Mouse (Mus musculus) heart, embryonic 13.5 days (tissue): Measurements from ENCODE around the gene Pdia5. TPM values are rescaled to one million over a fixed set of nuclear protein-coding genes. Genes with fewer than 3 reads are reported as not detected.

Experiments
- ATAC-seq: fragments of 200-750 bp; cut with Nextera tagmentation; 2 replicates; pipeline ENCODE4 v1.8.0; 2017; ENCODE audit warnings: moderate TSS enrichment; ENCODE audit not compliant: insufficient number of reproducible peaks, low FRiP score, low TSS enrichment; ENCODE audit errors: extremely low read depth
- H3K27ac ChIP-seq: fragments of 300-500 bp; sonication (generic); replicated peaks from 2 replicates; pipeline ENCODE4 v1.5.1; 2015; ENCODE audit warnings: moderate library complexity, mild to moderate bottlenecking, inconsistent platforms
- H3K27me3 ChIP-seq: fragments of 300-500 bp; sonication (generic); replicated peaks from 2 replicates; pipeline ENCODE4 v1.6.1; 2015; ENCODE audit warnings: mild to moderate bottlenecking, inconsistent platforms
- H3K36me3 ChIP-seq: fragments of 300-500 bp; sonication (generic); 2 replicates; pipeline ENCODE4 v1.6.1; 2015; ENCODE audit warnings: mild to moderate bottlenecking, inconsistent platforms
- H3K4me1 ChIP-seq: fragments of 300-500 bp; sonication (generic); 2 replicates; pipeline ENCODE4 v1.6.1; 2015; ENCODE audit warnings: inconsistent platforms
- H3K4me2 ChIP-seq: fragments of 300-500 bp; sonication (generic); 2 replicates; pipeline ENCODE4 v1.6.1; 2015; ENCODE audit warnings: inconsistent platforms, mild to moderate bottlenecking, moderate library complexity
- H3K4me3 ChIP-seq: fragments of 300-500 bp; sonication (generic); 2 replicates; pipeline ENCODE4 v1.5.1; 2015; ENCODE audit warnings: moderate library complexity, mild to moderate bottlenecking, inconsistent platforms
- H3K9ac ChIP-seq: fragments of 300-500 bp; sonication (generic); 2 replicates; pipeline ENCODE4 v1.6.1; 2015; ENCODE audit warnings: inconsistent platforms, mild to moderate bottlenecking, moderate library complexity
- H3K9me3 ChIP-seq: fragments of 300-500 bp; sonication (generic); 2 replicates; pipeline ENCODE4 v1.6.1; 2016; ENCODE audit warnings: inconsistent platforms
- WGBS: fragments of 180-500 bp; shearing (Covaris S2); methylation state at CpG from one replicate; pipeline ENCODE4 v1.1.7; 2015; ENCODE audit warnings: mixed read lengths; 5-methylcytosine and 5-hydroxymethylcytosine counted together
- polyA plus RNA-seq: library from polyadenylated mRNA; unstranded; fragments of >200 nt; fragmentation: Nextera tagmentation; extraction: Ambion mirVana; gene quantifications from 2 replicates; pipeline ENCODE4 v1.2.1, GENCODE M21; 2015

Gene Pdia5
- polyA plus RNA-seq, 1 experiment from 2014 or later, result 28.2 TPM

GRCm38 (mm10) chr16:35431608-35432007 lies 59.1 kb downstream of the Pdia5 start:
- ATAC-seq, result no peak
- Histone ChIP-seq H3K27ac (no peak overlapping the region), H3K4me2 (no peak overlapping the region), H3K27me3 (no peaks in the 10 kb centered on the region), H3K4me3 (no peak overlapping the region), H3K36me3 (peaks cover 39% of the 10 kb centered on the region), H3K4me1 (peaks cover 10% of the 10 kb centered on the region; the same call in 1 of the 2 replicates), H3K9me3 (0 out of 2 replicates have a peak, but pooled peaks cover 5% of the 10 kb centered on the region), H3K9ac (0 out of 2 replicates have a peak overlapping the region, but pooled peaks have one; percentile 10)
- WGBS, result 75% methylated on average over 4 of the region's 4 CpGs

- ATAC-seq, result no peak
- H3K4me1 ChIP-seq, result no peaks in the 10 kb centered on the region
- H3K9me3 ChIP-seq, result no peaks in the 10 kb centered on the region
- H3K27ac ChIP-seq, result no peak overlapping the region
- H3K27me3 ChIP-seq, result no peaks in the 10 kb centered on the region
- H3K4me2 ChIP-seq, result no peak overlapping the region
- WGBS, result 83% methylated on average over 4 of the region's 4 CpGs
- peaks cover 24% of the 10 kb centered on the region; the same call in 1 of the 2 replicates for H3K36me3 ChIP-seq
- H3K9ac ChIP-seq, result no peak overlapping the region
- H3K4me3 ChIP-seq, result no peak overlapping the region
These were observed 65.7 kb downstream of the Pdia5 start for GRCm38 (mm10) chr16:35424926-35425325.

GRCm38 (mm10) chr16:35423250-35424139 lies 67.2 kb downstream of the Pdia5 start:
- WGBS, result 70% methylated on average over 18 of the region's 18 CpGs
- H3K9me3 ChIP-seq, result no peaks in the 10 kb centered on the region
- ATAC-seq, result no peak

GRCm38 (mm10) chr16:35422705-35423104 lies 68.0 kb downstream of the Pdia5 start:
- Histone ChIP-seq H3K27ac (no peak overlapping the region), H3K27me3 (no peaks in the 10 kb centered on the region), H3K9me3 (no peaks in the 10 kb centered on the region), H3K36me3 (peaks cover 13% of the 10 kb centered on the region; the same call in 1 of the 2 replicates), H3K9ac (no peak overlapping the region), H3K4me2 (no peak overlapping the region), H3K4me3 (no peak overlapping the region), H3K4me1 (no peaks in the 10 kb centered on the region)
- no peak for ATAC-seq
- 84% methylated on average over 8 of the region's 8 CpGs for WGBS

More at GRCm38 (mm10) chr16:35423250-35424139, 67.2 kb downstream of the Pdia5 start:
- Histone ChIP-seq H3K27me3 (no peaks in the 10 kb centered on the region), H3K4me2 (no peak overlapping the region), H3K4me1 (no peaks in the 10 kb centered on the region), H3K27ac (no peak overlapping the region), H3K9ac (no peak overlapping the region), H3K36me3 (peaks cover 12% of the 10 kb centered on the region; the same call in 1 of the 2 replicates), H3K4me3 (no peak overlapping the region)

GRCm38 (mm10) chr16:35422141-35422540 lies 68.5 kb downstream of the Pdia5 start:
- Histone ChIP-seq H3K27me3 (no peaks in the 10 kb centered on the region), H3K4me3 (no peak overlapping the region), H3K27ac (no peak overlapping the region), H3K4me2 (no peak overlapping the region), H3K4me1 (no peaks in the 10 kb centered on the region), H3K9ac (no peak overlapping the region), H3K9me3 (no peaks in the 10 kb centered on the region), H3K36me3 (peaks cover 16% of the 10 kb centered on the region)
- 48% methylated on average over 4 of the region's 4 CpGs for WGBS
- ATAC-seq, result no peak

- Histone ChIP-seq H3K9ac (no peak overlapping the region), H3K27ac (no peak overlapping the region), H3K4me1 (no peaks in the 10 kb centered on the region), H3K4me2 (no peak overlapping the region), H3K36me3 (peaks cover 22% of the 10 kb centered on the region), H3K27me3 (no peaks in the 10 kb centered on the region), H3K9me3 (no peaks in the 10 kb centered on the region), H3K4me3 (no peak overlapping the region)
- 64% methylated on average over 5 of the region's 5 CpGs for WGBS
- ATAC-seq, result no peak
These were observed 76.1 kb downstream of the Pdia5 start for GRCm38 (mm10) chr16:35414616-35415015.

- WGBS, result 75% methylated on average over 4 of the region's 4 CpGs
- Histone ChIP-seq H3K27me3 (no peaks in the 10 kb centered on the region), H3K4me2 (no peak overlapping the region), H3K27ac (no peak overlapping the region), H3K9ac (no peak overlapping the region), H3K36me3 (peaks cover 79% of the 10 kb centered on the region), H3K4me3 (no peak overlapping the region), H3K9me3 (no peaks in the 10 kb centered on the region), H3K4me1 (no peaks in the 10 kb centered on the region)
- no peak for ATAC-seq
These were observed 84.0 kb downstream of the Pdia5 start for GRCm38 (mm10) chr16:35406706-35407105.

- Histone ChIP-seq H3K4me2 (no peak overlapping the region), H3K9ac (no peak overlapping the region), H3K27me3 (no peaks in the 10 kb centered on the region), H3K4me1 (no peaks in the 10 kb centered on the region), H3K4me3 (no peak overlapping the region), H3K36me3 (peaks cover 84% of the 10 kb centered on the region), H3K27ac (no peak overlapping the region), H3K9me3 (no peaks in the 10 kb centered on the region)
- WGBS, result 75% methylated on average over 4 of the region's 4 CpGs
- ATAC-seq, result no peak
These were observed 84.5 kb downstream of the Pdia5 start for GRCm38 (mm10) chr16:35406166-35406565.

- H3K9me3 ChIP-seq, result no peaks in the 10 kb centered on the region
- no peaks in the 10 kb centered on the region for H3K4me1 ChIP-seq
- H3K27me3 ChIP-seq, result no peaks in the 10 kb centered on the region
- 89% methylated on average over 14 of the region's 14 CpGs for WGBS
- no peak overlapping the region for H3K4me3 ChIP-seq
- peaks cover 86% of the 10 kb centered on the region for H3K36me3 ChIP-seq
- ATAC-seq, result no peak
- no peak overlapping the region for H3K27ac ChIP-seq
- no peak overlapping the region for H3K4me2 ChIP-seq
- H3K9ac ChIP-seq, result no peak overlapping the region
These were observed 85.2 kb downstream of the Pdia5 start for GRCm38 (mm10) chr16:35405348-35406080.

GRCm38 (mm10) chr16:35404864-35405263 lies 85.8 kb downstream of the Pdia5 start:
- 74% methylated on average over 5 of the region's 5 CpGs for WGBS
- H3K27ac ChIP-seq, result no peak overlapping the region
- H3K27me3 ChIP-seq, result no peaks in the 10 kb centered on the region
- no peaks in the 10 kb centered on the region for H3K4me1 ChIP-seq
- H3K9ac ChIP-seq, result no peak overlapping the region
- H3K36me3 ChIP-seq, result peaks cover 79% of the 10 kb centered on the region
- no peak for ATAC-seq
- no peak overlapping the region for H3K4me3 ChIP-seq
- no peak overlapping the region for H3K4me2 ChIP-seq
- H3K9me3 ChIP-seq, result no peaks in the 10 kb centered on the region

- H3K4me1 ChIP-seq, result no peaks in the 10 kb centered on the region
- 80% methylated on average over 8 of the region's 8 CpGs for WGBS
- peaks cover 73% of the 10 kb centered on the region for H3K36me3 ChIP-seq
These were observed 86.8 kb downstream of the Pdia5 start for GRCm38 (mm10) chr16:35403891-35404290.

More at GRCm38 (mm10) chr16:35403891-35404290, 86.8 kb downstream of the Pdia5 start:
- Histone ChIP-seq H3K27ac (no peak overlapping the region), H3K27me3 (no peaks in the 10 kb centered on the region), H3K9me3 (no peaks in the 10 kb centered on the region), H3K4me3 (no peak overlapping the region), H3K4me2 (no peak overlapping the region), H3K9ac (no peak overlapping the region)
- ATAC-seq, result no peak
